Mouse (Mus musculus): ENCODE data around the gene Tmem106a. TPM values are rescaled to one million over a fixed set of nuclear protein-coding genes. Genes with fewer than 3 reads are reported as not detected.

The Tmem106a gene
- polyA plus RNA-seq, 1 experiment: 1.0 TPM

GRCm38 (mm10) chr11:101610445-101610844 is 28.4 kb downstream of the Tmem106a start:
- Histone ChIP-seq H3ac (ENCODE audit: control insufficient read depth, insufficient read length, low read depth) (no peak overlapping the region), H3K4me3 (ENCODE audit: insufficient read depth, poor library complexity, severe bottlenecking) (no peak overlapping the region), H3K36me3 (ENCODE audit: control insufficient read depth, insufficient read depth) (no peaks in the 10 kb centered on the region)

GRCm38 (mm10) chr11:101613596-101613995 is 31.6 kb downstream of the Tmem106a start:
- Histone ChIP-seq H3K36me3 (ENCODE audit: control insufficient read depth, insufficient read depth) (no peaks in the 10 kb centered on the region), H3K79me2 (ENCODE audit: control insufficient read depth, insufficient read depth) (no peaks in the 10 kb centered on the region), H3K27me3 (ENCODE audit: control insufficient read depth, insufficient read depth, insufficient read length) (peaks cover 3% of the 10 kb centered on the region), H3K79me3 (ENCODE audit: low read depth) (no peaks in the 10 kb centered on the region), H3K4me3 (ENCODE audit: insufficient read depth, poor library complexity, severe bottlenecking) (no peak overlapping the region), H3ac (ENCODE audit: control insufficient read depth, insufficient read length, low read depth) (no peak overlapping the region)
- TF ChIP-seq MYOD1 (IDR thresholded peaks at IDR 0.05; ENCODE audit: control insufficient read depth, insufficient read length, low read depth): no peak
- no peak for TF ChIP-seq CTCF (IDR thresholded peaks at IDR 0.05; ENCODE audit: control insufficient read depth, insufficient read depth, insufficient read length)
- TF ChIP-seq CEBPB (IDR thresholded peaks at IDR 0.05; ENCODE audit: low read depth): no peak
- no peak for TF ChIP-seq FOSL1 (IDR thresholded peaks at IDR 0.05; ENCODE audit: insufficient read depth, low read length, poor library complexity, severe bottlenecking)
- no peak for TF ChIP-seq USF1 (IDR thresholded peaks at IDR 0.05; ENCODE audit: low read depth)
- no peak for TF ChIP-seq MYOG (IDR thresholded peaks at IDR 0.05; ENCODE audit: control insufficient read depth, extremely low read depth, insufficient read length)
- no peak for TF ChIP-seq MAX (IDR thresholded peaks at IDR 0.05)

More at GRCm38 (mm10) chr11:101610445-101610844, 28.4 kb downstream of the Tmem106a start:
- TF ChIP-seq MYOD1 (IDR thresholded peaks at IDR 0.05; ENCODE audit: control insufficient read depth, insufficient read length, low read depth) (no peak), MAX (IDR thresholded peaks at IDR 0.05) (no peak), USF1 (IDR thresholded peaks at IDR 0.05; ENCODE audit: low read depth) (no peak), MYOG (IDR thresholded peaks at IDR 0.05; ENCODE audit: control insufficient read depth, extremely low read depth, insufficient read length) (no peak), CTCF (IDR thresholded peaks at IDR 0.05; ENCODE audit: control insufficient read depth, insufficient read depth, insufficient read length) (no peak), FOSL1 (IDR thresholded peaks at IDR 0.05; ENCODE audit: insufficient read depth, low read length, poor library complexity, severe bottlenecking) (no peak), CEBPB (IDR thresholded peaks at IDR 0.05; ENCODE audit: low read depth) (no peak)
- Histone ChIP-seq H3K27me3 (ENCODE audit: control insufficient read depth, insufficient read depth, insufficient read length) (peaks cover 3% of the 10 kb centered on the region), H3K79me2 (ENCODE audit: control insufficient read depth, insufficient read depth) (no peaks in the 10 kb centered on the region), H3K79me3 (ENCODE audit: low read depth) (no peaks in the 10 kb centered on the region)

GRCm38 (mm10) chr11:101614116-101614515 is 32.1 kb downstream of the Tmem106a start:
- H3K27me3 ChIP-seq (ENCODE audit: control insufficient read depth, insufficient read depth, insufficient read length): peaks cover 3% of the 10 kb centered on the region
- no peaks in the 10 kb centered on the region for H3K79me3 ChIP-seq (ENCODE audit: low read depth)
- no peaks in the 10 kb centered on the region for H3K36me3 ChIP-seq (ENCODE audit: control insufficient read depth, insufficient read depth)
- TF ChIP-seq MAX (IDR thresholded peaks at IDR 0.05) (no peak), FOSL1 (IDR thresholded peaks at IDR 0.05; ENCODE audit: insufficient read depth, low read length, poor library complexity, severe bottlenecking) (no peak), MYOD1 (IDR thresholded peaks at IDR 0.05; ENCODE audit: control insufficient read depth, insufficient read length, low read depth) (no peak), CTCF (IDR thresholded peaks at IDR 0.05; ENCODE audit: control insufficient read depth, insufficient read depth, insufficient read length) (no peak), MYOG (IDR thresholded peaks at IDR 0.05; ENCODE audit: control insufficient read depth, extremely low read depth, insufficient read length) (no peak), USF1 (IDR thresholded peaks at IDR 0.05; ENCODE audit: low read depth) (no peak), CEBPB (IDR thresholded peaks at IDR 0.05; ENCODE audit: low read depth) (no peak)
- H3ac ChIP-seq (ENCODE audit: control insufficient read depth, insufficient read length, low read depth): no peak overlapping the region
- no peak overlapping the region for H3K4me3 ChIP-seq (ENCODE audit: insufficient read depth, poor library complexity, severe bottlenecking)
- no peaks in the 10 kb centered on the region for H3K79me2 ChIP-seq (ENCODE audit: control insufficient read depth, insufficient read depth)

- Histone ChIP-seq H3K27me3 (ENCODE audit: control insufficient read depth, insufficient read depth, insufficient read length) (peaks cover 3% of the 10 kb centered on the region), H3K4me3 (ENCODE audit: insufficient read depth, poor library complexity, severe bottlenecking) (no peak overlapping the region), H3K79me2 (ENCODE audit: control insufficient read depth, insufficient read depth) (no peaks in the 10 kb centered on the region), H3ac (ENCODE audit: control insufficient read depth, insufficient read length, low read depth) (no peak overlapping the region), H3K36me3 (ENCODE audit: control insufficient read depth, insufficient read depth) (no peaks in the 10 kb centered on the region), H3K79me3 (ENCODE audit: low read depth) (no peaks in the 10 kb centered on the region)
- TF ChIP-seq CEBPB (IDR thresholded peaks at IDR 0.05; ENCODE audit: low read depth) (no peak), FOSL1 (IDR thresholded peaks at IDR 0.05; ENCODE audit: insufficient read depth, low read length, poor library complexity, severe bottlenecking) (no peak), CTCF (IDR thresholded peaks at IDR 0.05; ENCODE audit: control insufficient read depth, insufficient read depth, insufficient read length) (no peak), MAX (IDR thresholded peaks at IDR 0.05) (no peak)
Observed at GRCm38 (mm10) chr11:101615380-101615779, 33.3 kb downstream of the Tmem106a start.

GRCm38 (mm10) chr11:101616104-101616503 is 34.1 kb downstream of the Tmem106a start:
- Histone ChIP-seq H3ac (ENCODE audit: control insufficient read depth, insufficient read length, low read depth) (no peak overlapping the region), H3K27me3 (ENCODE audit: control insufficient read depth, insufficient read depth, insufficient read length) (peaks cover 3% of the 10 kb centered on the region), H3K4me3 (ENCODE audit: insufficient read depth, poor library complexity, severe bottlenecking) (no peak overlapping the region), H3K79me3 (ENCODE audit: low read depth) (no peaks in the 10 kb centered on the region), H3K36me3 (ENCODE audit: control insufficient read depth, insufficient read depth) (no peaks in the 10 kb centered on the region), H3K79me2 (ENCODE audit: control insufficient read depth, insufficient read depth) (no peaks in the 10 kb centered on the region)
- TF ChIP-seq FOSL1 (IDR thresholded peaks at IDR 0.05; ENCODE audit: insufficient read depth, low read length, poor library complexity, severe bottlenecking) (no peak), CEBPB (IDR thresholded peaks at IDR 0.05; ENCODE audit: low read depth) (no peak), MYOG (IDR thresholded peaks at IDR 0.05; ENCODE audit: control insufficient read depth, extremely low read depth, insufficient read length) (no peak), CTCF (IDR thresholded peaks at IDR 0.05; ENCODE audit: control insufficient read depth, insufficient read depth, insufficient read length) (no peak), USF1 (IDR thresholded peaks at IDR 0.05; ENCODE audit: low read depth) (no peak), MAX (IDR thresholded peaks at IDR 0.05) (no peak), MYOD1 (IDR thresholded peaks at IDR 0.05; ENCODE audit: control insufficient read depth, insufficient read length, low read depth) (no peak)
